Mouse (Mus musculus) CH12.LX (cell line): ENCODE data around the gene Plekhg2. TPM values are rescaled to one million over a fixed set of nuclear protein-coding genes. Genes with fewer than 3 reads are reported as not detected.

Experiments
- DNase-seq: peaks from one replicate; pipeline ENCODE4 v3.0.0-alpha.2; 2013; ENCODE audit errors: extremely low read depth
- H3K27ac ChIP-seq: 2 replicates; pipeline ENCODE4 v1.5.1; 2012; ENCODE audit warnings: low read depth, mild to moderate bottlenecking, control low read depth, moderate library complexity; ENCODE audit not compliant: insufficient read depth
- H3K27me3 ChIP-seq: replicated peaks from 2 replicates; pipeline ENCODE3; 2012; ENCODE audit warnings: inconsistent platforms
- H3K36me3 ChIP-seq, 2 experiments: replicated peaks in 1 of 2; 2 replicates each; pipeline versions ENCODE3 to v1.6.1; 2012; ENCODE audit warnings: inconsistent platforms in 1 of 2, low read length in 1 of 2, mild to moderate bottlenecking in 1 of 2, mixed read lengths in 1 of 2, moderate library complexity in 1 of 2; ENCODE audit not compliant: control insufficient read depth in 1 of 2, insufficient read depth in 1 of 2
- H3K4me1 ChIP-seq, 2 experiments: 2 replicates each; pipeline ENCODE4 v1.6.1; 2012; ENCODE audit warnings: inconsistent platforms in 1 of 2, moderate library complexity in 1 of 2; ENCODE audit not compliant: insufficient read depth in 2 of 2, control insufficient read depth in 1 of 2
- H3K4me2 ChIP-seq: 2 replicates; pipeline ENCODE4 v1.6.1; 2012; ENCODE audit warnings: low read depth, mild to moderate bottlenecking, control low read depth; ENCODE audit not compliant: poor library complexity, insufficient read depth, severe bottlenecking
- H3K4me3 ChIP-seq, 3 experiments: fragments of 150-350 bp in 1 of 3; sonication (generic) in 1 of 3; replicated peaks in 1 of 3; 2 replicates each; pipeline versions ENCODE3 to v1.5.1; 2011 to 2012; ENCODE audit warnings: low read depth in 2 of 3, low read length in 2 of 3, mild to moderate bottlenecking in 2 of 3, moderate library complexity in 2 of 3, control low read depth in 1 of 3, improper control_type of control experiment in 1 of 3, inconsistent platforms in 1 of 3, mixed read lengths in 1 of 3; ENCODE audit not compliant: poor library complexity in 1 of 3
- H3K79me2 ChIP-seq: replicated peaks from 2 replicates; pipeline ENCODE4 v1.6.1; 2012; ENCODE audit warnings: mild to moderate bottlenecking, moderate library complexity; ENCODE audit not compliant: control insufficient read depth, poor library complexity, insufficient read depth, severe bottlenecking; ENCODE audit errors: extremely low read depth
- H3K9ac ChIP-seq: 2 replicates; pipeline ENCODE4 v1.6.1; 2012; ENCODE audit warnings: low read depth, mild to moderate bottlenecking, control low read depth, moderate library complexity; ENCODE audit not compliant: insufficient read depth
- H3K9me3 ChIP-seq: replicated peaks from 2 replicates; pipeline ENCODE3; 2012; ENCODE audit warnings: low read length, inconsistent platforms, mixed read lengths
- BHLHE40 ChIP-seq: IDR thresholded peaks from 2 replicates; pipeline ENCODE4 v1.6.1; 2011; ENCODE audit warnings: mild to moderate bottlenecking, low read depth, low read length, improper control_type of control experiment
- CHD1 ChIP-seq: IDR thresholded peaks from 2 replicates; pipeline ENCODE4 v1.6.1; 2012; ENCODE audit warnings: low read depth, low read length, improper control_type of control experiment, inconsistent platforms
- E2F4 ChIP-seq: IDR thresholded peaks from 2 replicates; pipeline ENCODE4 v1.6.1; 2011; ENCODE audit warnings: low read depth, low read length, improper control_type of control experiment; ENCODE audit not compliant: insufficient replicate concordance
- ELF1 ChIP-seq: IDR thresholded peaks from 2 replicates; pipeline ENCODE4 v1.6.1; 2014; ENCODE audit warnings: low read depth, mild to moderate bottlenecking, inconsistent platforms, low read length, improper control_type of control experiment
- IRF4 ChIP-seq: IDR thresholded peaks from 2 replicates; pipeline ENCODE4 v1.6.1; 2014; ENCODE audit warnings: low read depth, mild to moderate bottlenecking, inconsistent platforms, low read length, improper control_type of control experiment
- JUN ChIP-seq: IDR thresholded peaks from 2 replicates; pipeline ENCODE4 v1.6.1; 2011; ENCODE audit warnings: low read depth, mild to moderate bottlenecking, low read length, improper control_type of control experiment, moderate library complexity; ENCODE audit not compliant: insufficient read depth
- JUND ChIP-seq: conservative IDR thresholded peaks from 2 replicates; pipeline ENCODE4 v1.6.1; 2011; ENCODE audit warnings: low read depth, low read length, improper control_type of control experiment
- MAFK ChIP-seq: IDR thresholded peaks from 2 replicates; pipeline ENCODE4 v1.6.1; 2011; ENCODE audit warnings: low read length, improper control_type of control experiment; ENCODE audit not compliant: insufficient replicate concordance
- MAX ChIP-seq: IDR thresholded peaks from 2 replicates; pipeline ENCODE4 v1.6.1; 2011; ENCODE audit warnings: low read length, improper control_type of control experiment
- MAZ ChIP-seq: IDR thresholded peaks from 2 replicates; pipeline ENCODE4 v1.6.1; 2012; ENCODE audit warnings: low read depth, mild to moderate bottlenecking, inconsistent platforms, low read length, improper control_type of control experiment, moderate library complexity
- MXI1 ChIP-seq: IDR thresholded peaks from 2 replicates; pipeline ENCODE4 v1.6.1; 2011; ENCODE audit warnings: mild to moderate bottlenecking, low read depth, low read length, improper control_type of control experiment
- NELFE ChIP-seq: IDR thresholded peaks from 2 replicates; pipeline ENCODE4 v1.6.1; 2011; ENCODE audit warnings: low read depth, low read length, improper control_type of control experiment
- NRF1 ChIP-seq: IDR thresholded peaks from 2 replicates; pipeline ENCODE4 v1.6.1; 2014; ENCODE audit warnings: low read depth, mild to moderate bottlenecking, inconsistent platforms, low read length, improper control_type of control experiment, moderate library complexity
- PAX5 ChIP-seq: IDR thresholded peaks from 2 replicates; pipeline ENCODE4 v1.6.1; 2012; ENCODE audit warnings: low read length, inconsistent platforms, mixed read lengths
- SIN3A ChIP-seq: IDR thresholded peaks from 2 replicates; pipeline ENCODE4 v1.6.1; 2012; ENCODE audit warnings: low read length, improper control_type of control experiment, inconsistent platforms
- UBTF ChIP-seq: IDR thresholded peaks from 2 replicates; pipeline ENCODE4 v1.6.1; 2012; ENCODE audit warnings: low read depth, mild to moderate bottlenecking, inconsistent platforms, low read length, improper control_type of control experiment, moderate library complexity
- ZC3H11A ChIP-seq: IDR thresholded peaks from 2 replicates; pipeline ENCODE4 v1.6.1; 2012; ENCODE audit warnings: low read depth, mild to moderate bottlenecking, inconsistent platforms, low read length, improper control_type of control experiment
- ZKSCAN1 ChIP-seq: IDR thresholded peaks from 2 replicates; pipeline ENCODE4 v1.6.1; 2012; ENCODE audit warnings: low read depth, inconsistent platforms, low read length, improper control_type of control experiment, borderline replicate concordance
- ZMIZ1 ChIP-seq: IDR thresholded peaks from 2 replicates; pipeline ENCODE4 v1.6.1; 2012; ENCODE audit warnings: low read depth, mild to moderate bottlenecking, inconsistent platforms, low read length, improper control_type of control experiment
- dilution Hi-C: fragments of 300-500 bp; cut with MboI; formaldehyde crosslinking; loops from 2 replicates; pipeline ENCODE4 v1.14.3; 2020; ENCODE audit warnings: low sequenced_read_pairs; ENCODE audit not compliant: extremely low pct_unique_long_range_greater_than_20kb, extremely low pct_ligation_motif_present
- in situ Hi-C: fragments of 300-500 bp; cut with MboI; formaldehyde crosslinking; loops from 3 replicates; pipeline ENCODE4 v1.14.3; 2019; ENCODE audit warnings: low sequenced_read_pairs, low pct_ligation_motif_present, low pct_unique_long_range_greater_than_20kb, mixed read lengths
- polyA plus RNA-seq: library from polyadenylated mRNA; unstranded; fragments of >175 nt; gene quantifications from 2 replicates; pipeline ENCODE4 v1.2.1, GENCODE M21; 2012; ENCODE audit warnings: low read depth; ENCODE audit not compliant: insufficient read length
- total RNA-seq, 2 experiments: library from RNA; depleted of rRNA; stranded (reverse); fragments of 300-350 nt in 1 of 2; fragments of >200 nt in 1 of 2; gene quantifications; 2 replicates each; pipeline ENCODE4 v1.2.3; 2012 to 2014

Gene Plekhg2
- total and polyA plus RNA-seq, 3 experiments: 0.39 to 5.5 (median 4.7) TPM

GRCm38 (mm10) chr7:28378769-28379651 lies 6.6 kb upstream of the Plekhg2 start (continued):
- TF ChIP-seq ZMIZ1: peak; percentile 99
- no peak for TF ChIP-seq ZKSCAN1
- TF ChIP-seq BHLHE40: peak; percentile 81
- peak; percentile 94 for TF ChIP-seq ELF1
- TF ChIP-seq CHD1: no peak
- 0 out of 2 replicates have a peak, but pooled peaks have one; percentile 15 for TF ChIP-seq MAX
- TF ChIP-seq NELFE: peak; percentile 99
- TF ChIP-seq UBTF: no peak; the same call in none of the 2 replicates
- no peak for TF ChIP-seq ZC3H11A
- no peak for TF ChIP-seq PAX5
- no peak for TF ChIP-seq E2F4
- TF ChIP-seq IRF4: peak; percentile 47
- no peak for TF ChIP-seq MAFK
- peak; percentile 92 for TF ChIP-seq SIN3A
- TF ChIP-seq NRF1: no peak
- no peak for TF ChIP-seq JUND
- TF ChIP-seq MAZ: peak; percentile 72
- TF ChIP-seq JUN: no peak

DNA sequence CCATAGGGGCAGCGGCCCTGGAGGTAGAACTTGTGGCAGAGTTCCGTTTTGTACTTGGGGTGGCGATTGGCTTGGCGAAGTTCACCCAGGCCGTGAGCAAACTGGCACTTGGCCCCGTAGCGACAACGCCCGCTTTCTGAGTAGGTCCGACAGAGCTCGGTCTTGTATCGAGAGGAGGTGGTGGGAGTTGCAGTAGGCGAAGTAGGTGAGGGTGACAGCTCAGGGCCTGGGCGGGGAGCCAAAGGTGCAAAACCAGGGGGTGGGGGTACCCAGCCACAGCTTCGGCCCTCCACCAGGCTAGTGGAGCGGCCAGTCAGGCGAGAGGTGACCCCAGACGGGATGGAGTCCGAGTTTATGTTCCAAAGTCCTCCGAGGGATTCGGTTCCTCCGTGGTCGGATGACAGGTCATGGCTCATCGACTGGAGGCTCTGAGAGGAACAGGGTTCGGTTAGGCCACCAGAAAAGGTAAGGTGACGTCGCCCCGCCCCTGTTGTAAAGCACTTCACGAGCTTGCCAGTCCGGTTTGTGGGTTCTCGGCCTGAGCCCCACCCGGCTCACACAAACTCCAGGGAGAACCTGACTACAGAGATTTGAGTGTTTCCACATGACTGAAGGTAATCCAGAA lies 5.8 kb upstream of the Plekhg2 start:
- in situ Hi-C loops (no loop called here), dilution Hi-C loops (no loop called here)
- peaks cover 14 to 69% of the 10 kb centered on the region in 2 experiments for H3K4me1 ChIP-seq
- no peaks in the 10 kb centered on the region for H3K27me3 ChIP-seq
- peak; percentile 53; the same call in 1 of the 2 replicates for TF ChIP-seq MXI1
- TF ChIP-seq MAFK: no peak
- peaks cover 9 to 17% of the 10 kb centered on the region in 2 experiments for H3K36me3 ChIP-seq
- H3K9ac ChIP-seq: peak overlapping the region; percentile 80
- peak overlapping the region; percentile 75 to 87 (median 84) for H3K4me3 ChIP-seq
- no peaks in the 10 kb centered on the region for H3K9me3 ChIP-seq
- peaks cover 27% of the 10 kb centered on the region for H3K79me2 ChIP-seq
- H3K27ac ChIP-seq: peak overlapping the region; percentile 34; the same call in 1 of the 2 replicates
- peak overlapping the region; percentile 72 for H3K4me2 ChIP-seq
- DNase-seq: no peak
